Mouse (Mus musculus): Measurements from ENCODE around the gene 3110082I17Rik. TPM values are rescaled to one million over a fixed set of nuclear protein-coding genes. Genes with fewer than 3 reads are reported as not detected.
A peak's percentile ranks its signal among the peaks of the same experiment; 100 is the strongest.

Gene 3110082I17Rik
- polyA plus RNA-seq, 2 experiments, result 11.2 to 11.6 TPM

- no peaks in the 10 kb centered on the region for H3K36me3 ChIP-seq (replicated peaks; ENCODE audit: control insufficient read depth, insufficient read depth, low read depth)
- peak; percentile 16; the same call in 1 of the 2 replicates for TF ChIP-seq CTCF (IDR thresholded peaks at IDR 0.05; ENCODE audit: low read depth)
- TF ChIP-seq EP300 (IDR thresholded peaks at IDR 0.05; ENCODE audit: low read depth), result no peak
- H3K4me1 ChIP-seq (replicated peaks; ENCODE audit: control insufficient read depth in 2 of 2, insufficient read depth in 2 of 2, low read length in 1 of 2), result peaks cover 6 to 7% of the 10 kb centered on the region in 2 experiments; a peak in 3 of 4 replicates
- peak within 1 kb of the TSS; percentile 41 to 71 for H3K4me3 ChIP-seq (ENCODE audit: insufficient read depth in 1 of 2, low read depth in 2 of 2, low read length in 2 of 2)
- peaks cover 11% of the 10 kb centered on the region for H3K27me3 ChIP-seq (ENCODE audit: control insufficient read depth, insufficient read depth, low read length)
- peak within 1 kb of the TSS; percentile 58 for H3K9ac ChIP-seq (replicated peaks)
- H3K27ac ChIP-seq, result no peak within 1 kb of the TSS
- DNase-seq (ENCODE audit: low read depth in 3 of 3, low spot score in 3 of 3), result peak in 1 of 3 experiments; percentile 48
- WGBS (ENCODE audit: insufficient replicate concordance), result under 1% methylated on average over 61 of the region's 61 CpGs
- ATAC-seq (ENCODE audit: insufficient read depth), result peak; percentile 77
- H3K9me3 ChIP-seq (ENCODE audit: control insufficient read depth, low read length), result no peaks in the 10 kb centered on the region
- peak within 1 kb of the TSS; percentile 85 for H3K4me2 ChIP-seq (ENCODE audit: low read depth)
These were observed 134.8 kb downstream of the 3110082I17Rik start, which contains the start of gene Adap1 for GRCm38 (mm10) chr5:139325395-139325966. Gene Adap1, minus strand, starts transcription at chr5:139325622.

- no peak for TF ChIP-seq CTCF (IDR thresholded peaks at IDR 0.05; ENCODE audit: low read depth)
- Histone ChIP-seq H3K4me1 (replicated peaks; ENCODE audit: control insufficient read depth in 2 of 2, insufficient read depth in 2 of 2, low read length in 1 of 2) (peaks cover 6 to 7% of the 10 kb centered on the region in 2 experiments; a peak in 3 of 4 replicates), H3K4me2 (ENCODE audit: low read depth) (peak overlapping the region; percentile 85), H3K36me3 (replicated peaks; ENCODE audit: control insufficient read depth, insufficient read depth, low read depth) (no peaks in the 10 kb centered on the region), H3K4me3 (ENCODE audit: insufficient read depth in 1 of 2, low read depth in 2 of 2, low read length in 2 of 2) (peak overlapping the region; percentile 41 to 71), H3K27ac (no peak overlapping the region), H3K9ac (replicated peaks) (peak overlapping the region; percentile 58), H3K27me3 (ENCODE audit: control insufficient read depth, insufficient read depth, low read length) (peaks cover 11% of the 10 kb centered on the region), H3K9me3 (ENCODE audit: control insufficient read depth, low read length) (no peaks in the 10 kb centered on the region)
- DNase-seq (ENCODE audit: low read depth in 3 of 3, low spot score in 3 of 3) (no peak), ATAC-seq (ENCODE audit: insufficient read depth) (peak; percentile 42)
- under 1% methylated on average over 58 of the region's 62 CpGs for WGBS (ENCODE audit: insufficient replicate concordance)
These were observed 135.5 kb downstream of the 3110082I17Rik start for GRCm38 (mm10) chr5:139324691-139325394.

- no peak for ATAC-seq (ENCODE audit: insufficient read depth)
- Histone ChIP-seq H3K9ac (replicated peaks) (no peak overlapping the region), H3K4me1 (replicated peaks; ENCODE audit: control insufficient read depth in 2 of 2, insufficient read depth in 2 of 2, low read length in 1 of 2) (peaks cover 6 to 7% of the 10 kb centered on the region in 2 experiments; a peak in 3 of 4 replicates), H3K9me3 (ENCODE audit: control insufficient read depth, low read length) (no peaks in the 10 kb centered on the region), H3K27ac (no peak overlapping the region), H3K27me3 (ENCODE audit: control insufficient read depth, insufficient read depth, low read length) (peaks cover 11% of the 10 kb centered on the region), H3K36me3 (replicated peaks; ENCODE audit: control insufficient read depth, insufficient read depth, low read depth) (no peaks in the 10 kb centered on the region), H3K4me3 (ENCODE audit: insufficient read depth in 1 of 2, low read depth in 2 of 2, low read length in 2 of 2) (peak overlapping the region; percentile 41 to 71; a peak in 2 of 4 replicates), H3K4me2 (ENCODE audit: low read depth) (peak overlapping the region; percentile 85)
- TF ChIP-seq CTCF (IDR thresholded peaks at IDR 0.05; ENCODE audit: low read depth) (0 out of 2 replicates have a peak, but pooled peaks have one; percentile 15), EP300 (IDR thresholded peaks at IDR 0.05; ENCODE audit: low read depth) (no peak)
- WGBS (ENCODE audit: insufficient replicate concordance), result 52% methylated on average over 5 of the region's 5 CpGs
- no peak for DNase-seq (ENCODE audit: low read depth in 3 of 3, low spot score in 3 of 3)
These were observed 136.3 kb downstream of the 3110082I17Rik start for GRCm38 (mm10) chr5:139324045-139324491.

- no peak for ATAC-seq (ENCODE audit: insufficient read depth)
- no peak overlapping the region for H3K4me3 ChIP-seq (ENCODE audit: insufficient read depth in 1 of 2, low read depth in 2 of 2, low read length in 2 of 2)
- DNase-seq (ENCODE audit: low read depth in 3 of 3, low spot score in 3 of 3), result no peak
- H3K9me3 ChIP-seq (ENCODE audit: control insufficient read depth, low read length), result no peaks in the 10 kb centered on the region
- H3K9ac ChIP-seq (replicated peaks), result no peak overlapping the region
- H3K27me3 ChIP-seq (ENCODE audit: control insufficient read depth, insufficient read depth, low read length), result peaks cover 11% of the 10 kb centered on the region
- H3K4me2 ChIP-seq (ENCODE audit: low read depth), result peak overlapping the region; percentile 85; the same call in 1 of the 2 replicates
- H3K27ac ChIP-seq, result no peak overlapping the region
- H3K36me3 ChIP-seq (replicated peaks; ENCODE audit: control insufficient read depth, insufficient read depth, low read depth), result no peaks in the 10 kb centered on the region
- WGBS (ENCODE audit: insufficient replicate concordance), result 74% methylated on average over 9 of the region's 9 CpGs
- H3K4me1 ChIP-seq (replicated peaks; ENCODE audit: control insufficient read depth in 2 of 2, insufficient read depth in 2 of 2, low read length in 1 of 2), result peaks cover 6 to 7% of the 10 kb centered on the region in 2 experiments; a peak in 3 of 4 replicates
- no peak for TF ChIP-seq CTCF (IDR thresholded peaks at IDR 0.05; ENCODE audit: low read depth)
- no peak for TF ChIP-seq EP300 (IDR thresholded peaks at IDR 0.05; ENCODE audit: low read depth)
These were observed 136.9 kb downstream of the 3110082I17Rik start for GRCm38 (mm10) chr5:139323260-139323924.

All from liver, embryonic 14.5 days (tissue).